Mouse (Mus musculus): ENCODE results near the gene Crybb1. TPM values are rescaled to one million over a fixed set of nuclear protein-coding genes. Genes with fewer than 3 reads are reported as not detected.
A peak's percentile ranks its signal among the peaks of the same experiment; 100 is the strongest.

The Crybb1 gene
- total and polyA plus RNA-seq, 2 experiments, result not detected

GRCm38 (mm10) chr5:112213331-112214240, 42.0 kb upstream of the Crybb1 start:
- 70% methylated on average over 19 of the region's 19 CpGs for WGBS

GRCm38 (mm10) chr5:112214419-112214818, 41.2 kb upstream of the Crybb1 start:
- WGBS, result 5% methylated on average over 10 of the region's 10 CpGs
- Histone ChIP-seq H3K4me1 (ENCODE audit: control insufficient read depth, insufficient read depth, low read length) (peaks cover 2% of the 10 kb centered on the region; the same call in 1 of the 2 replicates), H3K4me3 (ENCODE audit: insufficient read depth, low read depth, low read length) (no peak overlapping the region), H3K79me2 (ENCODE audit: control insufficient read depth, insufficient read depth, low read length) (no peaks in the 10 kb centered on the region), H3K27ac (replicated peaks; ENCODE audit: insufficient read depth, low read depth, low read length) (no peak overlapping the region), H3K27me3 (ENCODE audit: control insufficient read depth, insufficient read depth, low read length) (no peaks in the 10 kb centered on the region), H3K36me3 (ENCODE audit: control insufficient read depth, insufficient read depth, low read length) (no peaks in the 10 kb centered on the region), H3K9ac (ENCODE audit: low read depth, low read length) (no peak overlapping the region)
- DNase-seq (ENCODE audit: extremely low read depth, low read depth, low spot score), result peak; percentile 45
- TF ChIP-seq CTCF (IDR thresholded peaks at IDR 0.05; ENCODE audit: low read depth, low read length) (peak; percentile 80), POLR2A (IDR thresholded peaks at IDR 0.05; ENCODE audit: extremely low read depth, insufficient read depth, low read length) (no peak)

More at GRCm38 (mm10) chr5:112213331-112214240, 42.0 kb upstream of the Crybb1 start:
- no peaks in the 10 kb centered on the region for H3K79me2 ChIP-seq (ENCODE audit: control insufficient read depth, insufficient read depth, low read length)
- H3K27me3 ChIP-seq (ENCODE audit: control insufficient read depth, insufficient read depth, low read length), result no peaks in the 10 kb centered on the region
- no peak for DNase-seq (ENCODE audit: extremely low read depth, low read depth, low spot score)
- no peak overlapping the region for H3K27ac ChIP-seq (replicated peaks; ENCODE audit: insufficient read depth, low read depth, low read length)
- H3K9ac ChIP-seq (ENCODE audit: low read depth, low read length), result no peak overlapping the region
- TF ChIP-seq POLR2A (IDR thresholded peaks at IDR 0.05; ENCODE audit: extremely low read depth, insufficient read depth, low read length) (no peak), CTCF (IDR thresholded peaks at IDR 0.05; ENCODE audit: low read depth, low read length) (no peak)
- H3K4me3 ChIP-seq (ENCODE audit: insufficient read depth, low read depth, low read length), result no peak overlapping the region
- H3K4me1 ChIP-seq (ENCODE audit: control insufficient read depth, insufficient read depth, low read length), result no peaks in the 10 kb centered on the region
- no peaks in the 10 kb centered on the region for H3K36me3 ChIP-seq (ENCODE audit: control insufficient read depth, insufficient read depth, low read length)

GRCm38 (mm10) chr5:112215291-112215751, 40.3 kb upstream of the Crybb1 start:
- Histone ChIP-seq H3K4me1 (ENCODE audit: control insufficient read depth, insufficient read depth, low read length) (peaks cover 2% of the 10 kb centered on the region; the same call in 1 of the 2 replicates), H3K9ac (ENCODE audit: low read depth, low read length) (no peak overlapping the region), H3K36me3 (ENCODE audit: control insufficient read depth, insufficient read depth, low read length) (no peaks in the 10 kb centered on the region), H3K27ac (replicated peaks; ENCODE audit: insufficient read depth, low read depth, low read length) (no peak overlapping the region), H3K79me2 (ENCODE audit: control insufficient read depth, insufficient read depth, low read length) (no peaks in the 10 kb centered on the region), H3K4me3 (ENCODE audit: insufficient read depth, low read depth, low read length) (no peak overlapping the region), H3K27me3 (ENCODE audit: control insufficient read depth, insufficient read depth, low read length) (no peaks in the 10 kb centered on the region)
- no peak for DNase-seq (ENCODE audit: extremely low read depth, low read depth, low spot score)
- 45% methylated on average over 12 of the region's 12 CpGs for WGBS
- TF ChIP-seq CTCF (IDR thresholded peaks at IDR 0.05; ENCODE audit: low read depth, low read length) (no peak), POLR2A (IDR thresholded peaks at IDR 0.05; ENCODE audit: extremely low read depth, insufficient read depth, low read length) (no peak)

GRCm38 (mm10) chr5:112215801-112216251, 39.8 kb upstream of the Crybb1 start:
- 66% methylated on average over 9 of the region's 9 CpGs for WGBS
- no peaks in the 10 kb centered on the region for H3K27me3 ChIP-seq (ENCODE audit: control insufficient read depth, insufficient read depth, low read length)
- H3K4me3 ChIP-seq (ENCODE audit: insufficient read depth, low read depth, low read length), result no peak overlapping the region
- no peak for TF ChIP-seq CTCF (IDR thresholded peaks at IDR 0.05; ENCODE audit: low read depth, low read length)
- no peak for TF ChIP-seq POLR2A (IDR thresholded peaks at IDR 0.05; ENCODE audit: extremely low read depth, insufficient read depth, low read length)
- H3K4me1 ChIP-seq (ENCODE audit: control insufficient read depth, insufficient read depth, low read length), result peaks cover 2% of the 10 kb centered on the region; the same call in 1 of the 2 replicates
- no peak overlapping the region for H3K27ac ChIP-seq (replicated peaks; ENCODE audit: insufficient read depth, low read depth, low read length)
- no peaks in the 10 kb centered on the region for H3K36me3 ChIP-seq (ENCODE audit: control insufficient read depth, insufficient read depth, low read length)
- DNase-seq (ENCODE audit: extremely low read depth, low read depth, low spot score), result no peak
- no peak overlapping the region for H3K9ac ChIP-seq (ENCODE audit: low read depth, low read length)
- H3K79me2 ChIP-seq (ENCODE audit: control insufficient read depth, insufficient read depth, low read length), result no peaks in the 10 kb centered on the region

- no peak overlapping the region for H3K4me3 ChIP-seq (ENCODE audit: insufficient read depth, low read depth, low read length)
- no peaks in the 10 kb centered on the region for H3K36me3 ChIP-seq (ENCODE audit: control insufficient read depth, insufficient read depth, low read length)
- H3K79me2 ChIP-seq (ENCODE audit: control insufficient read depth, insufficient read depth, low read length), result no peaks in the 10 kb centered on the region
- H3K27me3 ChIP-seq (ENCODE audit: control insufficient read depth, insufficient read depth, low read length), result no peaks in the 10 kb centered on the region
- no peak for DNase-seq (ENCODE audit: extremely low read depth, low read depth, low spot score)
- 77% methylated on average over 7 of the region's 7 CpGs for WGBS
- TF ChIP-seq CTCF (IDR thresholded peaks at IDR 0.05; ENCODE audit: low read depth, low read length), result no peak
- TF ChIP-seq POLR2A (IDR thresholded peaks at IDR 0.05; ENCODE audit: extremely low read depth, insufficient read depth, low read length), result no peak
- no peak overlapping the region for H3K27ac ChIP-seq (replicated peaks; ENCODE audit: insufficient read depth, low read depth, low read length)
- H3K4me1 ChIP-seq (ENCODE audit: control insufficient read depth, insufficient read depth, low read length), result peaks cover 2% of the 10 kb centered on the region; the same call in 1 of the 2 replicates
- no peak overlapping the region for H3K9ac ChIP-seq (ENCODE audit: low read depth, low read length)
These were observed 39.3 kb upstream of the Crybb1 start for GRCm38 (mm10) chr5:112216335-112216734.
